Mouse (Mus musculus): ENCODE measurements around the gene Eprs. TPM values are rescaled to one million over a fixed set of nuclear protein-coding genes. Genes with fewer than 3 reads are reported as not detected.

Eprs gene
- polyA plus RNA-seq, 1 experiment from 2014 or later: 110 TPM

- H3K36me3 ChIP-seq: no peaks in the 10 kb centered on the region
- WGBS: 75% methylated on average over 3 of the region's 3 CpGs
- ATAC-seq (ENCODE audit: insufficient number of reproducible peaks, low FRiP score): peak; percentile 30; the same call in 1 of the 2 replicates
- peaks cover 39% of the 10 kb centered on the region for H3K27me3 ChIP-seq (replicated peaks)
- peak overlapping the region; percentile 19 for H3K4me3 ChIP-seq
- 0 out of 2 replicates have a peak overlapping the region, but pooled peaks have one; percentile 14 for H3K4me2 ChIP-seq
- H3K27ac ChIP-seq (ENCODE audit: poor library complexity, severe bottlenecking): no peak overlapping the region
- H3K9ac ChIP-seq: no peak overlapping the region
- H3K4me1 ChIP-seq (replicated peaks): peaks cover 4% of the 10 kb centered on the region
- H3K9me3 ChIP-seq (replicated peaks): no peaks in the 10 kb centered on the region
Observed at GRCm38 (mm10) chr1:185451495-185451894, 88.7 kb downstream of the Eprs start.

GRCm38 (mm10) chr1:185452461-185452860, 89.6 kb downstream of the Eprs start:
- H3K4me2 ChIP-seq: no peak overlapping the region
- peaks cover 4% of the 10 kb centered on the region for H3K4me1 ChIP-seq (replicated peaks)
- H3K27ac ChIP-seq (ENCODE audit: poor library complexity, severe bottlenecking): no peak overlapping the region
- H3K9me3 ChIP-seq (replicated peaks): no peaks in the 10 kb centered on the region
- ATAC-seq (ENCODE audit: insufficient number of reproducible peaks, low FRiP score): no peak
- WGBS: 86% methylated on average over 6 of the region's 6 CpGs
- H3K36me3 ChIP-seq: no peaks in the 10 kb centered on the region
- H3K27me3 ChIP-seq (replicated peaks): peaks cover 49% of the 10 kb centered on the region
- H3K9ac ChIP-seq: no peak overlapping the region
- H3K4me3 ChIP-seq: no peak overlapping the region

GRCm38 (mm10) chr1:185454144-185454543, 91.3 kb downstream of the Eprs start:
- Histone ChIP-seq H3K4me3 (peak overlapping the region; percentile 63), H3K9ac (no peak overlapping the region), H3K4me1 (replicated peaks) (peaks cover 4% of the 10 kb centered on the region), H3K9me3 (replicated peaks) (0 out of 2 replicates have a peak, but pooled peaks cover 5% of the 10 kb centered on the region), H3K27ac (ENCODE audit: poor library complexity, severe bottlenecking) (no peak overlapping the region), H3K36me3 (no peaks in the 10 kb centered on the region), H3K27me3 (replicated peaks) (peaks cover 58% of the 10 kb centered on the region), H3K4me2 (peak overlapping the region; percentile 99)
- 26% methylated on average over 4 of the region's 4 CpGs for WGBS
- no peak for ATAC-seq (ENCODE audit: insufficient number of reproducible peaks, low FRiP score)

GRCm38 (mm10) chr1:185454575-185454954, 91.7 kb downstream of the Eprs start, which contains the start of gene Slc30a10:
Gene Slc30a10 (plus strand): TSS chr1:185454848.
- 2% methylated on average over 18 of the region's 18 CpGs for WGBS

GRCm38 (mm10) chr1:185454955-185455701, 92.3 kb downstream of the Eprs start:
- under 1% methylated on average over 70 of the region's 71 CpGs for WGBS
- Histone ChIP-seq H3K27me3 (replicated peaks) (peaks cover 58% of the 10 kb centered on the region), H3K36me3 (no peaks in the 10 kb centered on the region), H3K9ac (peak overlapping the region; percentile 69), H3K9me3 (replicated peaks) (0 out of 2 replicates have a peak, but pooled peaks cover 5% of the 10 kb centered on the region), H3K4me1 (replicated peaks) (peaks cover 4% of the 10 kb centered on the region), H3K4me2 (peak overlapping the region; percentile 99), H3K4me3 (peak overlapping the region; percentile 63), H3K27ac (ENCODE audit: poor library complexity, severe bottlenecking) (peak overlapping the region; percentile 53)
- ATAC-seq (ENCODE audit: insufficient number of reproducible peaks, low FRiP score): peak; percentile 53

More at GRCm38 (mm10) chr1:185454575-185454954, 91.7 kb downstream of the Eprs start, which contains the start of gene Slc30a10:
- peak within 1 kb of the TSS; percentile 63 for H3K4me3 ChIP-seq
- peak; percentile 93 for ATAC-seq (ENCODE audit: insufficient number of reproducible peaks, low FRiP score)
- peaks cover 4% of the 10 kb centered on the region for H3K4me1 ChIP-seq (replicated peaks)
- peaks cover 58% of the 10 kb centered on the region for H3K27me3 ChIP-seq (replicated peaks)
- 0 out of 2 replicates have a peak, but pooled peaks cover 5% of the 10 kb centered on the region for H3K9me3 ChIP-seq (replicated peaks)
- H3K36me3 ChIP-seq: no peaks in the 10 kb centered on the region
- peak within 1 kb of the TSS; percentile 99 for H3K4me2 ChIP-seq
- peak within 1 kb of the TSS; percentile 53 for H3K27ac ChIP-seq (ENCODE audit: poor library complexity, severe bottlenecking)
- peak within 1 kb of the TSS; percentile 69 for H3K9ac ChIP-seq

GRCm38 (mm10) chr1:185456327-185456726, 93.5 kb downstream of the Eprs start:
- Histone ChIP-seq H3K4me1 (replicated peaks) (peaks cover 4% of the 10 kb centered on the region), H3K9me3 (replicated peaks) (0 out of 2 replicates have a peak, but pooled peaks cover 5% of the 10 kb centered on the region), H3K4me2 (peak overlapping the region; percentile 28; the same call in 1 of the 2 replicates), H3K27ac (ENCODE audit: poor library complexity, severe bottlenecking) (no peak overlapping the region), H3K9ac (no peak overlapping the region), H3K27me3 (replicated peaks) (peaks cover 58% of the 10 kb centered on the region), H3K4me3 (peak overlapping the region; percentile 63), H3K36me3 (no peaks in the 10 kb centered on the region)
- ATAC-seq (ENCODE audit: insufficient number of reproducible peaks, low FRiP score): no peak
- WGBS: 77% methylated on average over 9 of the region's 9 CpGs

GRCm38 (mm10) chr1:185460096-185460495, 97.3 kb downstream of the Eprs start:
- H3K27ac ChIP-seq (ENCODE audit: poor library complexity, severe bottlenecking): no peak overlapping the region
- peaks cover 32% of the 10 kb centered on the region for H3K27me3 ChIP-seq (replicated peaks)
- 83% methylated on average over 5 of the region's 5 CpGs for WGBS
- peaks cover 7% of the 10 kb centered on the region for H3K4me1 ChIP-seq (replicated peaks)
- no peak overlapping the region for H3K9ac ChIP-seq
- ATAC-seq (ENCODE audit: insufficient number of reproducible peaks, low FRiP score): no peak
- H3K9me3 ChIP-seq (replicated peaks): 0 out of 2 replicates have a peak, but pooled peaks cover 5% of the 10 kb centered on the region
- H3K36me3 ChIP-seq: no peaks in the 10 kb centered on the region
- peak overlapping the region; percentile 33; the same call in 1 of the 2 replicates for H3K4me2 ChIP-seq
- H3K4me3 ChIP-seq: no peak overlapping the region

- H3K27ac ChIP-seq (ENCODE audit: poor library complexity, severe bottlenecking): no peak overlapping the region
- H3K9me3 ChIP-seq (replicated peaks): 0 out of 2 replicates have a peak, but pooled peaks cover 5% of the 10 kb centered on the region
- no peak overlapping the region for H3K4me2 ChIP-seq
- 75% methylated on average over 5 of the region's 5 CpGs for WGBS
- no peaks in the 10 kb centered on the region for H3K36me3 ChIP-seq
- 0 out of 2 replicates have a peak, but pooled peaks cover 3% of the 10 kb centered on the region for H3K4me1 ChIP-seq (replicated peaks)
- ATAC-seq (ENCODE audit: insufficient number of reproducible peaks, low FRiP score): no peak
- H3K4me3 ChIP-seq: no peak overlapping the region
- H3K27me3 ChIP-seq (replicated peaks): peaks cover 6% of the 10 kb centered on the region
- H3K9ac ChIP-seq: no peak overlapping the region
Observed at GRCm38 (mm10) chr1:185462889-185463288, 100.0 kb downstream of the Eprs start.

GRCm38 (mm10) chr1:185469551-185470021, 106.7 kb downstream of the Eprs start:
- H3K27ac ChIP-seq (ENCODE audit: poor library complexity, severe bottlenecking): peak overlapping the region; percentile 64
- 0 out of 2 replicates have a peak overlapping the region, but pooled peaks have one; percentile 11 for H3K4me2 ChIP-seq
- no peak overlapping the region for H3K9ac ChIP-seq
- WGBS: 27% methylated on average over 8 of the region's 8 CpGs
- ATAC-seq (ENCODE audit: insufficient number of reproducible peaks, low FRiP score): peak; percentile 55
- H3K4me1 ChIP-seq (replicated peaks): peaks cover 14% of the 10 kb centered on the region
- H3K36me3 ChIP-seq: no peaks in the 10 kb centered on the region
- H3K9me3 ChIP-seq (replicated peaks): no peaks in the 10 kb centered on the region
- H3K27me3 ChIP-seq (replicated peaks): no peaks in the 10 kb centered on the region; the same call in 1 of the 2 replicates
- no peak overlapping the region for H3K4me3 ChIP-seq

- ATAC-seq (ENCODE audit: insufficient number of reproducible peaks, low FRiP score): peak; percentile 90
Observed at GRCm38 (mm10) chr1:185472025-185472720, 109.3 kb downstream of the Eprs start.

GRCm38 (mm10) chr1:185472730-185473129, 109.9 kb downstream of the Eprs start:
- no peaks in the 10 kb centered on the region for H3K27me3 ChIP-seq (replicated peaks)
- H3K4me3 ChIP-seq: no peak overlapping the region
- H3K9ac ChIP-seq: no peak overlapping the region
- H3K36me3 ChIP-seq: no peaks in the 10 kb centered on the region
- H3K4me1 ChIP-seq (replicated peaks): peaks cover 14% of the 10 kb centered on the region
- WGBS: 82% methylated on average over 4 of the region's 4 CpGs
- H3K4me2 ChIP-seq: no peak overlapping the region
- peak overlapping the region; percentile 54 for H3K27ac ChIP-seq (ENCODE audit: poor library complexity, severe bottlenecking)
- H3K9me3 ChIP-seq (replicated peaks): no peaks in the 10 kb centered on the region
- no peak for ATAC-seq (ENCODE audit: insufficient number of reproducible peaks, low FRiP score)

More at GRCm38 (mm10) chr1:185472025-185472720, 109.3 kb downstream of the Eprs start:
- Histone ChIP-seq H3K27me3 (replicated peaks) (no peaks in the 10 kb centered on the region), H3K27ac (ENCODE audit: poor library complexity, severe bottlenecking) (peak overlapping the region; percentile 54), H3K4me3 (no peak overlapping the region), H3K36me3 (no peaks in the 10 kb centered on the region), H3K4me1 (replicated peaks) (peaks cover 14% of the 10 kb centered on the region), H3K9ac (no peak overlapping the region), H3K4me2 (no peak overlapping the region), H3K9me3 (replicated peaks) (no peaks in the 10 kb centered on the region)
- WGBS: 18% methylated on average over 8 of the region's 8 CpGs
